Mouse (Mus musculus) CD4-positive helper T cell, adult 2 months (primary cell): Measurements from ENCODE around the gene Tet2.

Source experiments
- DNase-seq: peaks from one replicate; pipeline ENCODE4 v3.0.0-alpha.2; 2012; ENCODE audit warnings: low read depth, missing footprints, low spot score

Gene Tet2

DNA sequence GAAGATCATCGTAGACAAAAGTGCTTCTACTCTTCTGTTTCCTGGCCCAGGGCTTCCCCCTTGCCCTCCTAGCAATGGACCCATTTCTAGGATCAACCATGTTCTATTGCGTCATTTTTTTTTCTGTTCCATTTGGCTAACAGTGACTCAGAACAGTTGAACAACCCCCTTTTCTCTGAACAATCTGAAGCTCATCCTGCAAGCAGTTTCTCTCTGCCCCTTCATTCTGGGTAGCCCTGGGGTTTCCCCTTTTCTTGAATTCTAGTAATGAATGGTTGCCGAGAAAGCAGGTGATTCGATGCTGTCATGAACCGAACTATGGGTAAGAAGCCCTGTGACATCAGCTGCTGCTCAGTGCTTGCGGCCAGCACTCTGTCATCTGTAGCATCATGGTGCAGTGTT is 108.0 kb downstream of the Tet2 start:
- peak; percentile 59 for DNase-seq

GRCm38 (mm10) chr3:133436279-133436860 is 108.6 kb downstream of the Tet2 start:
- no peak for DNase-seq

GRCm38 (mm10) chr3:133435774-133436148 is 109.2 kb downstream of the Tet2 start:
- no peak for DNase-seq

- no peak for DNase-seq
Observed at GRCm38 (mm10) chr3:133435141-133435773, 109.7 kb downstream of the Tet2 start.

DNA sequence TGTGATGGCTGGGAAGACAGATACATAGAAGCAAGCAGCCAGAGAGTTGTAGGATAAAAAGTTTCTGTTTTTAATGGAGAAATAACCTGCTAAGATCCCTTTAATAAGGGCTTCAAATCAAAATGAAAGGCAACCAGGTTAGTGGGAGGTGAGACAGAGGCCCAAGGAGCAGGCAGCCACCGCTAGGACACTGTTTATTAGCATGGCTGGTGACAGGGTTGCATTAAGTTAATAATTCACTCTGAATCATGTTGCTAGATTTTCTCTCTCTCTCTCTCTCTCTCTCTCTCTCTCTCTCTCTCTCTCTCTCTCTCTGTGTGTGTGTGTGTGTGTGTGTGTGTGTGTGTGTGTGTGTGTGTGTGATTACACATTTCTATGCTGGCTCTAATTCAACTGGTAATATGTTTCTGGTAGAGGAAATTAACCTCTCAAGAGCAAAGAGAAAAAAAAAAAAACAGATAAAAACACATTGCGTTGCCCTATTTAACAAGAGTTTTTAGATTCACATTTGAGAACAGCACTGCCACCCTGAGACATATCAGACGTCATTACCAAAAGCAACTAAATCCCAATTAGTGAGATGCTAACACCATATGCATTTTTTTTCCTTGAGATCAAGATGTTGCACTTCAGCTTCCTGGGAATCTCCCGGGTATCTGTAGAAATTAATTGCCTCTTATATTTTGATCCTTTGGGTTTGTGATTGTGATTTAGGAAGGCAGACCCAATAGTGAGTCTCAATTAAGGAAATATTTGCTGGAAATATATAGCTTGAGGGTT is 115.4 kb downstream of the Tet2 start:
- no peak for DNase-seq

DNA sequence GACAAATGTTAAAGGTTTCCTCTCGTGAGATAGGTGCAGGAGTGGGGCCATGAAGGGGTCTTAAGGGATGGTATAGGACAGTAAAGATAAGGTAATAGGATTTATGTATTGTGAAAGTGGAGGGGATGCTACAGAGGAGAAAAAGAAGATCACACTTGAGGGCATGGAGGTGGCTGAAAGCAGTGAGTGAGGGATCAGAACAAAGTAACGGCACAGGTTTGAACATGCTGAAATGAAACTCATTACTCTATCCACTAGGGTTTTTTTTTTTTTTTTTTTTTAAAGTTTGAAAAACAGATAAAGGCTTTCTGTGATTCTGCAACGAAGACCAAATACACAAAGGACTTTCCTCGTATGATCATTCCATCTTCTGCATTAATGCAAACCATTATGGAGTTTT is 116.9 kb downstream of the Tet2 start:
- DNase-seq, result no peak

DNA sequence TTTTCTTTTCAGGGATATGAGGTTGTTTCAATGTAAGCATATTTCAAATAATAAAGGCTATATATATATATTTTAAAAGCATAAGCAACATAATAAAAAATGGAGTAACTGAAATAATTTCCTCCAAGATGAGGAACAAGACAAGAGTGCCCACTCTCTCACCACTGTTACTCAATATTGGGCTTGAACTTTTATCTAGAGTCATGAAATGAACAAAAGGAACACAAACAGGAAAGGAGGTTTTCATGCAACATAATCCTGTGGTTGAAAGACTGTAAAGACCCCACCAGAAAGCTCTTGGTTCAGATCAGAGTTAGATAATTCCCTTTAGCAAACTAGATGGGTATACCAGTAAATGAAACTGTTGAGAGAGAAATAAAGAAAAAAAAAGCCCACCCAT is 121.9 kb downstream of the Tet2 start:
- no peak for DNase-seq

DNA sequence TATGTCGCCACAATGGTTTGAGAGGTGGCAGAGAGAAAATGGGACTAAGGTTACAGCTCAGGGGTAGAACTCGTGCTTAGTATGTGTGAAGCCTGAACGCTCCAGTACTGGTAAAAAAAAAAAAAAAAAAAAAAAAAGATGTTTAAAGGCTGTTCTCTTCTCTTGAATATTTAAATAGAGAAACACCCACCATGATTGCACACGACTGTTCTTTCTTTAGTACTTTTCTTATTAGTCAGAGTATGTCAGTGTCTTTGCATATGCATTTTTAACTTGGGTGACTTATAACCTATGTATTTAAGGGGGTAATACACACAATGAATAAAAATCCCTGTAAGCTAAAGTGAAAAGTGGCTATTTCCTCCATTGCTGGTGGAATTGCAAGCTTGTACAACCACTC is 130.2 kb downstream of the Tet2 start:
- no peak for DNase-seq
